Mouse (Mus musculus): ENCODE measurements around the gene Zfp697.
"Not testable (repeated sequence)": the region's sequence is repeated elsewhere in the genome, so short reads cannot be mapped to it uniquely, and the experiment has no call there.

DNA sequence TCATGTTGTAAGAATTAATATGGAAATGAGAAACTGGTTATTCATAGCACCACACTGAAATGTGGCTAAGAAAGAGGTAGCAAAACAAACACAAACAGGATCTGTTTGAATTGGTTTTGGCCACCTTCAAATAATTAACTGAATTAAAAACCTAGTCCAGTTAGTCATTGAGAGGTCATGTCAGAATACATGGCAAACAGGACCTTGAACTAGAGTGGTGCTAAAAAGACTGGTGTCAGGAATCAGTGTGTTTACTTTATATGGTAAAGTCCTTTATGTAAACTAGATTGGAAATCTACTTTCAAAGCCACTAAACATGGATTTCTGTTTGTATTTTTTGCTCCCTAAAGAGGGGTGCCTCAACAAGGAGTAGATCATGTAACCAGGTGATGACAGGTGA lies 200.4 kb downstream of the Zfp697 start:
- TF ChIP-seq POLR2A (IDR thresholded peaks at IDR 0.05; ENCODE audit: borderline replicate concordance, low read depth, low read length); CTCF (IDR thresholded peaks at IDR 0.05; ENCODE audit: low read depth, low read length): not testable (repeated sequence)
